Mouse (Mus musculus) intestine, embryonic 16.5 days (tissue): Measurements from ENCODE around the gene Chst15. TPM values are rescaled to one million over a fixed set of nuclear protein-coding genes. Genes with fewer than 3 reads are reported as not detected.
A peak's percentile ranks its signal among the peaks of the same experiment; 100 is the strongest.

ENCODE experiments used
- ATAC-seq: fragments of 200-750 bp; cut with Nextera tagmentation; 2 replicates; pipeline ENCODE4 v1.8.0; 2017; ENCODE audit warnings: moderate TSS enrichment, moderate library complexity
- H3K27ac ChIP-seq: fragments of 300-500 bp; sonication (generic); 2 replicates; pipeline ENCODE4 v1.5.1; 2014; ENCODE audit warnings: mild to moderate bottlenecking, low read length
- H3K27me3 ChIP-seq: fragments of 300-500 bp; sonication (generic); replicated peaks from 2 replicates; pipeline ENCODE4 v1.6.1; 2014; ENCODE audit warnings: low read length, control low read depth, mixed read lengths; ENCODE audit not compliant: control insufficient read depth, insufficient read depth
- H3K36me3 ChIP-seq: fragments of 300-500 bp; sonication (generic); 2 replicates; pipeline ENCODE4 v1.6.1; 2014; ENCODE audit warnings: low read length, control low read depth; ENCODE audit not compliant: control insufficient read depth, insufficient read depth
- H3K4me1 ChIP-seq: fragments of 300-500 bp; sonication (generic); 2 replicates; pipeline ENCODE4 v1.6.1; 2014; ENCODE audit warnings: low read length, control low read depth, mixed read lengths; ENCODE audit not compliant: control insufficient read depth, insufficient read depth
- H3K4me2 ChIP-seq: fragments of 300-500 bp; sonication (generic); 2 replicates; pipeline ENCODE4 v1.6.1; 2014; ENCODE audit warnings: low read depth, low read length, control low read depth
- H3K4me3 ChIP-seq: fragments of 300-500 bp; sonication (generic); 2 replicates; pipeline ENCODE4 v1.5.1; 2014; ENCODE audit warnings: mild to moderate bottlenecking, low read length
- H3K9ac ChIP-seq: fragments of 300-500 bp; sonication (generic); 2 replicates; pipeline ENCODE4 v1.6.1; 2014; ENCODE audit warnings: low read depth, low read length
- H3K9me3 ChIP-seq: fragments of 300-500 bp; sonication (generic); 2 replicates; pipeline ENCODE4 v1.6.1; 2016; ENCODE audit warnings: low read length, control low read depth; ENCODE audit not compliant: control insufficient read depth
- WGBS: fragments of 180-500 bp; shearing (Covaris S2); extraction: QIAGEN DNeasy Blood & Tissue Kit; methylation state at CpG from one replicate; pipeline ENCODE4 v1.1.7; 2014; 5-methylcytosine and 5-hydroxymethylcytosine counted together
- polyA plus RNA-seq: library from polyadenylated mRNA; unstranded; fragments of >200 nt; fragmentation: Nextera tagmentation; extraction: Ambion mirVana; gene quantifications from 2 replicates; pipeline ENCODE4 v1.2.1, GENCODE M21; 2015

Gene Chst15
- polyA plus RNA-seq, 1 experiment from 2014 or later: 21.1 TPM

DNA sequence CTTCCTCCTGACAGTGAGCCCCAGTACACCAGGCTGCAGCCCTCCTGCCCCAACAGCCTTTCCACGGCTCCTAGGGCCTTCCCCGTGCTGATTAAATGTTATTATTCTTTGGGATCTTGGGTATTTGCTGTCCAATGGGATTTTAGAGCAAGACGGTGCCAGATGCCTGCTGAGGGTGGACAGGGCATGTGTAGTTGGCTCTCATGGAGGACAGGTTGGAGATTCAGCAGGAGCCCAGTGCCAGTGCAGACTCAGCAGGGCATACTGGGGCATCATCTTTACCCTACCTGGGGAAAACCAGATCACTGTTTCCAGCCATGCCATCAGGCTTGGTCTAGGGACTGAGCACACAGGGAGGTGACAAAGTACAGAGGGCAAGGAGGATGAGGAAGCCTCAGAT, 86.1 kb downstream of the Chst15 start:
- peaks cover 3% of the 10 kb centered on the region; the same call in 1 of the 2 replicates for H3K36me3 ChIP-seq
- H3K9ac ChIP-seq: no peak overlapping the region
- H3K27me3 ChIP-seq: no peaks in the 10 kb centered on the region
- WGBS: 74% methylated on average over 3 of the region's 3 CpGs
- ATAC-seq: no peak
- no peak overlapping the region for H3K4me2 ChIP-seq
- no peaks in the 10 kb centered on the region for H3K4me1 ChIP-seq
- H3K27ac ChIP-seq: no peak overlapping the region
- no peak overlapping the region for H3K4me3 ChIP-seq
- H3K9me3 ChIP-seq: no peaks in the 10 kb centered on the region

DNA sequence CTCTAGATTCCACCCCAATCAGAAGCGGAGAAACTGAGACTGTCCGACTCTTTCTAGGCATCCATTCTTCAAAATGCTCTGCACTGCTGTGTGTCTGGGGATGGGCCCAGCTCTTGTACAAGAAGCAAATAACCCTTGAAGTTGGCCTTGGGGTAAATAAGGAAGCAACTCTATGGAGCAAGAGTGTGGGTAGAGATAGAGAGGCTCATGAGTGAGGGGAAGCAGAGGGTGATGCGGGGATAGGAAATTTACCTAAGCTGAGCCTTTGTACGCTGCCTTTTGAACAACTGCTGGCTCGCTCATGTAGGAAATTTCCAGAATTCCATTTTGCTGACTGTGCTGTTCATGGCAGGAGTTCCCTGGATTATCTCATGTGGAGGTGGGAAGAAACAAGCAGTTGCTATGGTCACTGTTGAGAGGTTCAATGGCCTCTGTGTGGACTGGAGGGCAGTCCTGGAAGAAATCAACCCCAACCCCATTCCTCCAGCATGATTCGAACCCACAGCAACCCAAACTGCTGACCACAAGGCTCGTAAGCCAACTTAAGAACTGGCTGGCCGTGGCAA, 89.9 kb downstream of the Chst15 start:
- Histone ChIP-seq H3K9ac (no peak overlapping the region), H3K27ac (peak overlapping the region; percentile 29; the same call in 1 of the 2 replicates), H3K4me2 (no peak overlapping the region), H3K4me3 (no peak overlapping the region), H3K27me3 (no peaks in the 10 kb centered on the region), H3K36me3 (no peaks in the 10 kb centered on the region), H3K9me3 (no peaks in the 10 kb centered on the region), H3K4me1 (no peaks in the 10 kb centered on the region; the same call in 1 of the 2 replicates)
- 78% methylated on average over 8 of the region's 8 CpGs for WGBS
- peak; percentile 21; the same call in 1 of the 2 replicates for ATAC-seq

DNA sequence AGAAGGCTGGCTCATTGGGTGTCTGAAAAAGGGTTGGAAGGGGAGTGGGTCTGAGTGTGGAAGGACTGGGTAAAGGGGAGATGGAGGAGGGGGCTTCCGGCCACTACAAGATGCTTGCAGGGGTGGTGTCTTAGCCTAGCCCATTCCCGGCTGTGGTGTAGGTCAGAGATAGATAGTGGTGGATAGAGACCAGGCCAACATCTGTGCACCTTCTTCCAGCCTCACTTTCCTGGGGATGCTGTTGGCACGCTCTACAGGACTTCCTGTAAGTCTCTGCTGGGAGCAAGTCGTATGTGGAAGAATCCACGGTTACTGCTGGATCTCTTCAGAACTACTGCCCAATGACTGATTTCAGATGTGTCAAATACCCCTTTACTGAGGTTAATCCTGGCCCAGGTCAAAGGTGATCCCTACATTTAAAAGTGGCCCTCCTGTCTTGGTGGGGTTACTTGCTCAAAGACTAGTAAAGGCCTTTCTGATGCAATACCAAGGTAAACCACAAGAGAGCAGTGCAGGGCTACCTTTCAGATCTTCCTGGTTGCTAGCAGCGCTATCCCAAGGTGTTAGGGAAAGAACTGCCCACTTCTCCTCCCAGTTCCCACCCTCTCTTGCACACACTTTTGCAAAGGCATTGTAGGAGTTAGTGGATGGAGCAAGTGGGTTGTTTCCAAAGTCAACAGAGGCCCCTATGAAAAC, 90.5 kb downstream of the Chst15 start:
- Histone ChIP-seq H3K4me1 (no peaks in the 10 kb centered on the region; the same call in 1 of the 2 replicates), H3K9me3 (no peaks in the 10 kb centered on the region), H3K27me3 (no peaks in the 10 kb centered on the region), H3K27ac (peak overlapping the region; percentile 29; the same call in 1 of the 2 replicates), H3K36me3 (no peaks in the 10 kb centered on the region), H3K4me2 (no peak overlapping the region), H3K9ac (no peak overlapping the region), H3K4me3 (no peak overlapping the region)
- peak; percentile 67 for ATAC-seq
- WGBS: 56% methylated on average over 6 of the region's 6 CpGs

DNA sequence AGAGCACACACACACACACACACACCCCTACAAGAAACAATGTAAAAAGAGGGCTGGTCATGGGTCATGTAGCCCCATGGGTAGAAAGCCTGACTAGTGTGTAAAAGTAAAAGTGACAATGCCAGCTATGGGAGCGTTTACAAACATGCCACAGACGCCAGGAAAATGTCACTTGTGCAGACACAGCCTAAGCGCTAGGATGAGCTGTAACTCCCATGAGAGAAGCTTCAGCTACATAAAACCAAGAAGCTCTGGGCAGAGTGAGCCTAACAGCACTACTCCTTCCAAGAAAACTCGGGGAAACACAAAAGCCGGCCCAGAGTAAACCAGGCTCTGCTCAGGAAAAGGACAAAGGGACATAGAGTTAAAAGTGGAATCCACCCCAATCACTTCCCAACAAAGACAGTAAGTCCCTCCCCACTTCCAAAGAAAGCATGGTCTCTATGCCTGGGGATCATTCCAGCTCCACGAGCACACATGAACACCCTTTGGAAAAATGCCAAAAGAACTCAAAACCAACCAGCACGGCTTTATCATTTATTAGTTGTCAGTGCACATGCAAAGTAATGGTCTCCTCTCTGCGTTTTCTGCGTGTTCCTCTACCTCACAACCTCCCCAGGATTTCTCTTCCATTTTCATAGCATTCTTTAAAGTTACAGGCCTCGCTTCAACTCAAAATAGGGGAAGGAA, 93.4 kb downstream of the Chst15 start:
- Histone ChIP-seq H3K9me3 (no peaks in the 10 kb centered on the region), H3K36me3 (no peaks in the 10 kb centered on the region), H3K27ac (no peak overlapping the region), H3K27me3 (no peaks in the 10 kb centered on the region), H3K4me3 (no peak overlapping the region), H3K4me2 (no peak overlapping the region), H3K4me1 (no peaks in the 10 kb centered on the region; the same call in 1 of the 2 replicates), H3K9ac (no peak overlapping the region)
- 43% methylated on average over 10 of the region's 10 CpGs for WGBS
- no peak for ATAC-seq

DNA sequence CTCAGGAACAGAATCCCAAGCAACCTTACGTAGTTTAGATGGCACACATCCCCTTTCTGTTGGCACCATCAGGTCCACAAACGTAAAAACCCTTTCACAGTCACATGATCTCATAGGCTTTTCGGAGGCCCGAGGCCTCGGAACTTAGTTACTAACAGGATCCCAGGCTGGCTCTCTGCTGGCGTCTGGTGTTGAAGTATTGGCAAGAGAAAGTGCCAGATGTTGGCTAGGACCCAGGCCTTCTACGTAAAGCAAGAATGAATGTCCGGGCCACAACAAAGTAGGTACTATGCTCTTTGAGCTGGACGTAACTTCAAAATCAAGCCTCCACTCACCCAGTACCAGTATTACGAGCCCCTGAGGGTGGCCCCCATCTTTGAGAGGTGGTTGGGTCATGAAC, 103.0 kb downstream of the Chst15 start:
- Histone ChIP-seq H3K36me3 (no peaks in the 10 kb centered on the region), H3K27ac (no peak overlapping the region), H3K4me3 (no peak overlapping the region), H3K27me3 (no peaks in the 10 kb centered on the region), H3K9ac (no peak overlapping the region), H3K9me3 (no peaks in the 10 kb centered on the region), H3K4me2 (no peak overlapping the region), H3K4me1 (no peaks in the 10 kb centered on the region)
- ATAC-seq: no peak
- 78% methylated on average over 10 of the region's 10 CpGs for WGBS

DNA sequence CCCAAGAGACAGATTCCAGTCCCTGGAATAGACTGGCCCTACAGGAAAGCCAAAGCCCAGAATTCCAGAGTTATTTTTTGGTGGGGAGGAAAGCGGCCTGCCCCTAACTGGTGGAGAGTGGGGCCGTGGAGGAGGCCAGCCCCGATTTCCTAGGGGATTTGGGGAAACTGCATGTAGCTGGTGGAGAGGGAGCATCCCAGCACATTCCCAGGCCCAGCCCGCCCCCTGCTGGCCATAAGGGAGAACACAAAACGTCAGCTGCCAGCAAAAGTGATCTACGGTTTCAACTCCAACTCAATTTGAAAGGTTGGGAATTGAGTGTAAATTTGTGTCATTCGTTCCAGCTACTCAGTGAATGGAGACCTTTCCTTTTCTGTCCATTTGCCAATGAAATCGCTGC, 103.6 kb downstream of the Chst15 start:
- H3K36me3 ChIP-seq: no peaks in the 10 kb centered on the region

DNA sequence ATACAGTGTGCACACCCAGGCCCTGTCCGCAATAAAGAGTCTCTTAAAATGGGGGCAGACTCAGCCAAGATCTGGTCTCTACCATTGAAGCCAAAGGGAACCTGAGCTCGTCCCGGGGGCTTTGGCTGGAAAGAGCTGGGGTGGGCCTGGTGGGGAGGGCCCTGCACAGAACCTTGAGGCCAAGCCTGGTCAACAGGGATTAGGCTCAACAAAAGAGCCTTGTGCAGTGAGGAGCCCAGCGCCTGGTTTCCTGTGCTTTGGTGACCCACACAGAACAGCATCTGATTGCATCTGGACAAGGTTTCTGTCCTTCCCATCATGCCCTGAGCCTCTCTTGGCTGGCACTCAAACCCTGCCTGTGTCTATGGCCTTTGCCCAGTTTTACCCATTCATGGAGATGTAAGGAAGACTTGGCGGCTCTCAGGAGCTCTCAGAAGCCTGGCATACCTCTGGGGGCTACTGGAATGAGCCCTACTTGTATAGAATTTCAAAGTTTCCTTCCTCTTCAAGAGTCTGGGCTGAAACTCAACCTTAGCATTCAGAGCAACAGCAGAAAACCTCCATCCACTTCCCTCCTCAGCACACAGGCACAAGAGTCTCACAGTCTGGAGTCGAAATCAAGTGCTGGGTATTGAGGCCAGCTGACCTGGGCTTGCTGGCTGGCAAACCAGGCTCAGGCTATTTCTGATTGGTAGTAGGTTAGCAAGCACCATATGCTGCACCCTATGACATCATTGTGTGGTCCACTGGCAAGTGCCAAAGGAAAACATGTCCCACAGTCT, 104.9 kb downstream of the Chst15 start:
- H3K27ac ChIP-seq: no peak overlapping the region
- no peaks in the 10 kb centered on the region for H3K4me1 ChIP-seq
- H3K4me2 ChIP-seq: no peak overlapping the region
- 78% methylated on average over 6 of the region's 6 CpGs for WGBS
- no peaks in the 10 kb centered on the region for H3K36me3 ChIP-seq
- no peak overlapping the region for H3K4me3 ChIP-seq
- ATAC-seq: no peak
- H3K27me3 ChIP-seq: no peaks in the 10 kb centered on the region
- no peak overlapping the region for H3K9ac ChIP-seq
- H3K9me3 ChIP-seq: no peaks in the 10 kb centered on the region

More for the DNA sequence above, 103.6 kb downstream of the Chst15 start:
- Histone ChIP-seq H3K27ac (no peak overlapping the region), H3K9me3 (no peaks in the 10 kb centered on the region), H3K4me3 (no peak overlapping the region), H3K4me1 (no peaks in the 10 kb centered on the region), H3K27me3 (no peaks in the 10 kb centered on the region), H3K4me2 (no peak overlapping the region), H3K9ac (no peak overlapping the region)
- 7% methylated on average over 8 of the region's 8 CpGs for WGBS
- peak; percentile 55; the same call in 1 of the 2 replicates for ATAC-seq

DNA sequence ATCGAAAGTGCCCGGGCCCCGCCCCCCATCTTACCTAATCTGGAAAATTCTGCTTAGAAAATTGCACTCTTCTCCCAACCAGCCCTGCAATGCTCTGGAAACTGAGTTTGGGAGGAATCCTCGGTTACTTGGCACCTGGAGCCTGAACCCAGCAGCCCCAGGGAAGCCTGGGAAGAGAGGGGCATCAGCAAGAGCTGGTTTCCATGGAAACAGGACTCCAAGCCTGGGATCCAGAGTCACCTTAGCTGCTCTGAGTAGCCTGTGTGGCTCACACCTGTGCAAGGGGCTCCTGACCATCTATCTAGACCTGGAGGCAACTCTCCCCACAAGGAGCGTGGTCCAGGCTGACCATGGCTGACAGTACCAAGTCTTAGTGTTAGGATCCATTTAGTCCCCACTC, 106.4 kb downstream of the Chst15 start:
- Histone ChIP-seq H3K27ac (no peak overlapping the region), H3K36me3 (no peaks in the 10 kb centered on the region), H3K27me3 (no peaks in the 10 kb centered on the region), H3K9me3 (no peaks in the 10 kb centered on the region), H3K4me2 (no peak overlapping the region), H3K4me3 (no peak overlapping the region), H3K9ac (no peak overlapping the region), H3K4me1 (no peaks in the 10 kb centered on the region)
- no peak for ATAC-seq
- WGBS: 76% methylated on average over 5 of the region's 5 CpGs
